Mouse (Mus musculus) intestine, embryonic 14.5 days (tissue): ENCODE measurements around the gene Rusc2. TPM values are rescaled to one million over a fixed set of nuclear protein-coding genes. Genes with fewer than 3 reads are reported as not detected.

ENCODE experiments used
- ATAC-seq: fragments of 200-750 bp; cut with Nextera tagmentation; replicated peaks from 2 replicates; pipeline ENCODE4 v1.8.0; 2017; ENCODE audit warnings: low read depth, moderate number of reproducible peaks, moderate TSS enrichment, moderate library complexity; ENCODE audit not compliant: low FRiP score, low TSS enrichment
- DNase-seq: peaks from one replicate; pipeline ENCODE4 v3.0.0-alpha.2; 2018; ENCODE audit warnings: low spot score
- H3K27ac ChIP-seq: fragments of 300-500 bp; sonication (generic); 2 replicates; pipeline ENCODE4 v1.5.1; 2014; ENCODE audit warnings: low read depth, mild to moderate bottlenecking, control low read depth
- H3K27me3 ChIP-seq: fragments of 300-500 bp; sonication (generic); replicated peaks from 2 replicates; pipeline ENCODE4 v1.6.1; 2014; ENCODE audit warnings: low read length, control low read depth; ENCODE audit not compliant: control insufficient read depth, insufficient read depth
- H3K36me3 ChIP-seq: fragments of 300-500 bp; sonication (generic); 2 replicates; pipeline ENCODE4 v1.6.1; 2014; ENCODE audit warnings: low read length, control low read depth; ENCODE audit not compliant: control insufficient read depth, insufficient read depth
- H3K4me1 ChIP-seq: fragments of 300-500 bp; sonication (generic); replicated peaks from 2 replicates; pipeline ENCODE4 v1.6.1; 2014; ENCODE audit warnings: low read length, control low read depth, mixed read lengths; ENCODE audit not compliant: control insufficient read depth, insufficient read depth
- H3K4me2 ChIP-seq: fragments of 300-500 bp; sonication (generic); 2 replicates; pipeline ENCODE4 v1.6.1; 2014; ENCODE audit warnings: low read length
- H3K4me3 ChIP-seq: fragments of 300-500 bp; sonication (generic); 2 replicates; pipeline ENCODE4 v1.5.1; 2014; ENCODE audit warnings: low read depth, low read length, control low read depth, mixed read lengths
- H3K9ac ChIP-seq: fragments of 300-500 bp; sonication (generic); 2 replicates; pipeline ENCODE4 v1.6.1; 2014; ENCODE audit warnings: mild to moderate bottlenecking, low read length
- H3K9me3 ChIP-seq: fragments of 300-500 bp; sonication (generic); 2 replicates; pipeline ENCODE4 v1.6.1; 2016; ENCODE audit warnings: low read length, control low read depth; ENCODE audit not compliant: control insufficient read depth
- WGBS: fragments of 180-500 bp; shearing (Covaris S2); extraction: QIAGEN DNeasy Blood & Tissue Kit; methylation state at CpG from one replicate; pipeline ENCODE4 v1.1.7; 2014; 5-methylcytosine and 5-hydroxymethylcytosine counted together
- polyA plus RNA-seq: library from polyadenylated mRNA; unstranded; fragments of >200 nt; fragmentation: Nextera tagmentation; extraction: Ambion mirVana; gene quantifications from 2 replicates; pipeline ENCODE4 v1.2.1, GENCODE M21; 2014

The Rusc2 gene
- polyA plus RNA-seq, 1 experiment from 2014 or later = 11.7 TPM

GRCm38 (mm10) chr4:43476604-43477003 is 94.8 kb downstream of the Rusc2 start:
- H3K9ac ChIP-seq = no peak overlapping the region

More at GRCm38 (mm10) chr4:43476604-43477003, 94.8 kb downstream of the Rusc2 start:
- peaks cover 3% of the 10 kb centered on the region; the same call in 1 of the 2 replicates for H3K4me1 ChIP-seq
- no peak overlapping the region for H3K4me3 ChIP-seq
- H3K36me3 ChIP-seq = no peaks in the 10 kb centered on the region
- ATAC-seq (no peak), DNase-seq (no peak)
- H3K27me3 ChIP-seq = no peaks in the 10 kb centered on the region
- no peak overlapping the region for H3K4me2 ChIP-seq
- 77% methylated on average over 6 of the region's 6 CpGs for WGBS
- no peak overlapping the region for H3K27ac ChIP-seq
- H3K9me3 ChIP-seq = no peaks in the 10 kb centered on the region

Other genes starting within 250 kb of the Rusc2 start
- 0.62 and 0.70 TPM in 2 replicates for gene Atp8b5, start 114.8 kb upstream of the Rusc2 start, polyA plus RNA-seq
- gene Fam166b, start 47.2 kb downstream of the Rusc2 start, polyA plus RNA-seq = 0.18 TPM in 1 of 2 replicates, not detected in the other
- gene Tesk1, start 60.0 kb downstream of the Rusc2 start, polyA plus RNA-seq = 8.6 and 9.5 TPM in 2 replicates
- 4.2 and 4.8 TPM in 2 replicates for gene Cd72, start 72.6 kb downstream of the Rusc2 start, polyA plus RNA-seq
- gene Sit1, start 101.8 kb downstream of the Rusc2 start, polyA plus RNA-seq = not detected in 2 replicates
- 109 and 128 TPM in 2 replicates for gene Ccdc107, start 110.9 kb downstream of the Rusc2 start, polyA plus RNA-seq
- 42.5 and 47.6 TPM in 2 replicates for gene Arhgef39, start 117.7 kb downstream of the Rusc2 start, polyA plus RNA-seq
- 4.0 and 9.4 TPM in 2 replicates for gene Car9, start 125.0 kb downstream of the Rusc2 start, polyA plus RNA-seq
- gene Tpm2, start 141.8 kb downstream of the Rusc2 start, polyA plus RNA-seq = 516 and 574 TPM in 2 replicates
- 64.8 and 68.6 TPM in 2 replicates for gene Creb3, start 180.4 kb downstream of the Rusc2 start, polyA plus RNA-seq
- 66.0 and 69.8 TPM in 2 replicates for gene Tln1, start 180.7 kb downstream of the Rusc2 start, polyA plus RNA-seq
- gene Rgp1, start 196.7 kb downstream of the Rusc2 start, polyA plus RNA-seq = 25.4 and 29.7 TPM in 2 replicates
- 13.2 and 15.5 TPM in 2 replicates for gene Gba2, start 196.9 kb downstream of the Rusc2 start, polyA plus RNA-seq
- gene Msmp, start 202.5 kb downstream of the Rusc2 start, polyA plus RNA-seq = 0.49 and 1.3 TPM in 2 replicates
- gene Npr2, start 250.0 kb downstream of the Rusc2 start, polyA plus RNA-seq = 11.1 and 12.1 TPM in 2 replicates